Comparison of ENCODE assay signal across 8 mouse cellular contexts in the genomic region with DNA sequence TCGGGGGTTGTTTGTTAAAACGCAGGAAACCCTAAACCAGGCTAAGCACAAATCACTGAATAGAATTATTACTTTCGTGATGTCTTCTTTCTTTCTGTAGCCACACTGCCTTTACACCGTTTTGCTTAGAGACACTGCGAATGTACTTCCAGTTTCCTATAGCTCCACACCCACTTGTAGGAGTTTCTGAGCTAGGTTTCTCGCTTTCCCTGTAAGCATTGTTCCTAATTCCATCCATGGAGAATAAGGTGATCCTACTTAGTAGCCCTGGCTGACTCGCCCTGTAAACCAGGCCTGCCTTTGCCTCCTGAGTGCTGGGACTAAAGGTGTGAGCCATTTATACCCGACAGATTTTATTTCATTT. TPM values are rescaled to one million over a fixed set of nuclear protein-coding genes. Genes with fewer than 3 reads are reported as not detected.
DNase-seq lines count a peak whose midpoint lies in the region; ATAC-seq and TF ChIP-seq lines count a peak whose summit lies in the region.

No protein-coding gene starts in this region.

- peak overlapping the region; percentile 53 for H3K4me2 ChIP-seq in embryonic facial prominence, embryonic 15.5 days (replicated peaks)
- H3K4me2 ChIP-seq in intestine, postnatal 0 days (replicated peaks; ENCODE audit: low read depth), result peak overlapping the region; percentile 69
- H3K4me2 ChIP-seq in neural tube, embryonic 12.5 days (replicated peaks), result peak overlapping the region; percentile 60

- H3K4me1 ChIP-seq in liver, adult 2 months (ENCODE audit: control insufficient read depth, insufficient read depth, low read length), result no peaks in the 10 kb centered on the region
- H3K4me1 ChIP-seq in embryonic facial prominence, embryonic 15.5 days, result no peaks in the 10 kb centered on the region
- no peaks in the 10 kb centered on the region for H3K4me1 ChIP-seq in intestine, postnatal 0 days (replicated peaks; ENCODE audit: control insufficient read depth, insufficient read depth, low read length)
- no peaks in the 10 kb centered on the region for H3K4me1 ChIP-seq in neural tube, embryonic 12.5 days

- no peaks in the 10 kb centered on the region for H3K9me3 ChIP-seq in embryonic facial prominence, embryonic 15.5 days (replicated peaks)
- no peaks in the 10 kb centered on the region for H3K9me3 ChIP-seq in intestine, postnatal 0 days (ENCODE audit: control insufficient read depth)
- no peaks in the 10 kb centered on the region for H3K9me3 ChIP-seq in neural tube, embryonic 12.5 days

- no peaks in the 10 kb centered on the region for H3K79me2 ChIP-seq in liver, adult 2 months (ENCODE audit: control insufficient read depth, insufficient read depth, low read length)

- TF ChIP-seq CTCF in liver, adult 2 months (IDR thresholded peaks at IDR 0.05; ENCODE audit: low read depth, low read length), result no peak
- TF ChIP-seq CTCF in intestine, postnatal 0 days (IDR thresholded peaks at IDR 0.05; ENCODE audit: low read depth), result no peak

- no peaks in the 10 kb centered on the region for H3K36me3 ChIP-seq in liver, adult 2 months (ENCODE audit: control insufficient read depth, insufficient read depth, low read length)
- no peaks in the 10 kb centered on the region for H3K36me3 ChIP-seq in embryonic facial prominence, embryonic 15.5 days
- H3K36me3 ChIP-seq in intestine, postnatal 0 days (ENCODE audit: control insufficient read depth, insufficient read depth), result no peaks in the 10 kb centered on the region
- no peaks in the 10 kb centered on the region for H3K36me3 ChIP-seq in neural tube, embryonic 12.5 days

- H3K27ac ChIP-seq in liver, adult 2 months (replicated peaks; ENCODE audit: insufficient read depth, low read depth, low read length), result no peak overlapping the region
- no peak overlapping the region for H3K27ac ChIP-seq in embryonic facial prominence, embryonic 15.5 days (replicated peaks)
- H3K27ac ChIP-seq in intestine, postnatal 0 days (ENCODE audit: low read depth, low read length), result no peak overlapping the region
- no peak overlapping the region for H3K27ac ChIP-seq in neural tube, embryonic 12.5 days

- no peaks in the 10 kb centered on the region for H3K27me3 ChIP-seq in liver, adult 2 months (ENCODE audit: control insufficient read depth, insufficient read depth, low read length)
- peaks cover 12% of the 10 kb centered on the region; the same call in 1 of the 2 replicates for H3K27me3 ChIP-seq in embryonic facial prominence, embryonic 15.5 days
- H3K27me3 ChIP-seq in intestine, postnatal 0 days (replicated peaks; ENCODE audit: control insufficient read depth, insufficient read depth, low read length), result no peaks in the 10 kb centered on the region
- H3K27me3 ChIP-seq in neural tube, embryonic 12.5 days (replicated peaks), result peaks cover 8% of the 10 kb centered on the region

- peak overlapping the region; percentile 9; the same call in 1 of the 2 replicates for H3K4me3 ChIP-seq in liver, adult 2 months (ENCODE audit: insufficient read depth, low read depth, low read length)
- H3K4me3 ChIP-seq in embryonic facial prominence, embryonic 15.5 days (replicated peaks), result peak overlapping the region; percentile 57
- peak overlapping the region; percentile 53 for H3K4me3 ChIP-seq in intestine, postnatal 0 days (ENCODE audit: low read depth, low read length)
- peak overlapping the region; percentile 50; the same call in 1 of the 2 replicates for H3K4me3 ChIP-seq in neural tube, embryonic 12.5 days

- 16% methylated on average over 8 of the region's 8 CpGs for WGBS in liver, adult 2 months
- 21% methylated on average over 8 of the region's 8 CpGs for WGBS in embryonic facial prominence, embryonic 15.5 days
- 20% methylated on average over 8 of the region's 8 CpGs for WGBS in intestine, postnatal 0 days
- WGBS in neural tube, embryonic 12.5 days, result 22% methylated on average over 8 of the region's 8 CpGs

- H3K9ac ChIP-seq in liver, adult 2 months (ENCODE audit: low read depth, low read length), result no peak overlapping the region
- H3K9ac ChIP-seq in embryonic facial prominence, embryonic 15.5 days, result no peak overlapping the region
- no peak overlapping the region for H3K9ac ChIP-seq in intestine, postnatal 0 days (ENCODE audit: low read depth, low read length)
- H3K9ac ChIP-seq in neural tube, embryonic 12.5 days, result no peak overlapping the region

- TF ChIP-seq POLR2A in liver, adult 2 months (IDR thresholded peaks at IDR 0.05; ENCODE audit: extremely low read depth, insufficient read depth, low read length), result no peak

- DNase-seq in liver, adult 2 months (ENCODE audit: extremely low read depth, low read depth, low spot score), result no peak
- no peak for DNase-seq in liver
- DNase-seq in layer of hippocampus, postnatal 14 days (ENCODE audit: low spot score in 2 of 2), result no peak
- DNase-seq in urinary bladder, postnatal 25 days (ENCODE audit: low spot score), result no peak
- DNase-seq in left cerebral cortex, adult 8-10 months (ENCODE audit: low spot score in 2 of 2), result no peak

- peak; percentile 51 for ATAC-seq in embryonic facial prominence, embryonic 15.5 days (ENCODE audit: insufficient number of reproducible peaks, low FRiP score, low TSS enrichment, low read depth)
- ATAC-seq in intestine, postnatal 0 days, result peak; percentile 29; the same call in 1 of the 2 replicates
- no peak for ATAC-seq in neural tube, embryonic 12.5 days (ENCODE audit: low FRiP score, low read depth)

RNA-seq across cellular contexts. Expression of a gene that starts 0.4 kb away (rescaled TPM):
- 0.74 and 1.2 TPM in 2 replicates for total RNA-seq in liver, adult 2 months (2014; rRNA removed)
- 1.7 and 1.8 TPM in 2 replicates for polyA plus RNA-seq in liver, adult 2 months (2012; rRNA removed)
- 14.9 and 15.5 TPM in 2 replicates for polyA plus RNA-seq in embryonic facial prominence, embryonic 15.5 days (2015; fragmentation: Nextera tagmentation; extraction: Ambion mirVana)
- polyA plus RNA-seq in intestine, postnatal 0 days (2015; fragmentation: Nextera tagmentation; extraction: Ambion mirVana), result 4.1 and 4.2 TPM in 2 replicates
- 18.6 and 19.0 TPM in 2 replicates for polyA plus RNA-seq in neural tube, embryonic 12.5 days (2016; fragmentation: Nextera tagmentation; extraction: Ambion mirVana)
- 10 to 100 TPM; 48.1 to 50.2 TPM for total RNA-seq in layer of hippocampus, postnatal 14 days (2021)
- 10 to 100 TPM; 52.2 to 63.5 (median 53.7) TPM for total RNA-seq in left cerebral cortex, adult 8-10 months (2022)

RNA-seq across cellular contexts. Expression of a gene that starts 14.6 kb away (rescaled TPM):
- total RNA-seq in liver, adult 2 months (2014; rRNA removed), result 3.0 and 3.5 TPM in 2 replicates
- 4.6 and 9.3 TPM in 2 replicates for polyA plus RNA-seq in liver, adult 2 months (2012; rRNA removed)
- 35.3 and 42.8 TPM in 2 replicates for polyA plus RNA-seq in embryonic facial prominence, embryonic 15.5 days (2015; fragmentation: Nextera tagmentation; extraction: Ambion mirVana)
- polyA plus RNA-seq in intestine, postnatal 0 days (2015; fragmentation: Nextera tagmentation; extraction: Ambion mirVana), result 6.5 and 6.6 TPM in 2 replicates
- polyA plus RNA-seq in neural tube, embryonic 12.5 days (2016; fragmentation: Nextera tagmentation; extraction: Ambion mirVana), result 50.2 and 53.7 TPM in 2 replicates
- total RNA-seq in layer of hippocampus, postnatal 14 days (2021), result 10 to 100 TPM; 77.2 to 87.0 TPM
- 100 to 1,000 TPM; 108 to 135 (median 115) TPM for total RNA-seq in left cerebral cortex, adult 8-10 months (2022)

RNA-seq across cellular contexts. Expression of a gene that starts 40.8 kb away (rescaled TPM):
- total RNA-seq in liver, adult 2 months (2014; rRNA removed), result not detected in 2 replicates
- polyA plus RNA-seq in liver, adult 2 months (2012; rRNA removed), result 0.23 and 0.26 TPM in 2 replicates
- polyA plus RNA-seq in embryonic facial prominence, embryonic 15.5 days (2015; fragmentation: Nextera tagmentation; extraction: Ambion mirVana), result 3.8 and 4.5 TPM in 2 replicates
- polyA plus RNA-seq in intestine, postnatal 0 days (2015; fragmentation: Nextera tagmentation; extraction: Ambion mirVana), result 0.60 and 0.68 TPM in 2 replicates
- 8.5 and 8.6 TPM in 2 replicates for polyA plus RNA-seq in neural tube, embryonic 12.5 days (2016; fragmentation: Nextera tagmentation; extraction: Ambion mirVana)
- 10 to 100 TPM; 19.1 to 21.3 TPM for total RNA-seq in layer of hippocampus, postnatal 14 days (2021)
- total RNA-seq in left cerebral cortex, adult 8-10 months (2022), result 10 to 100 TPM; 13.9 to 16.2 (median 14.5) TPM
